Mouse (Mus musculus): ENCODE results near the gene Gm49394. TPM values are rescaled to one million over a fixed set of nuclear protein-coding genes. Genes with fewer than 3 reads are reported as not detected.

The Gm49394 gene
- total and polyA plus RNA-seq, 3 experiments: not detected

Other genes with a start within 250 kb of the Gm49394 start
- not detected in 2 replicates for gene Syt8, start 235.1 kb downstream of the Gm49394 start, total RNA-seq (2012; rRNA removed)
- not detected in 2 replicates for gene Syt8, start 235.1 kb downstream of the Gm49394 start, total RNA-seq (2014; rRNA removed)
- not detected in 2 replicates for gene Syt8, start 235.1 kb downstream of the Gm49394 start, polyA plus RNA-seq (2012; ENCODE audit: insufficient read length, low read depth)
- 35.0 and 50.1 TPM in 2 replicates for gene Tnni2, start 228.1 kb downstream of the Gm49394 start, total RNA-seq (2012; rRNA removed)
- gene Tnni2, start 228.1 kb downstream of the Gm49394 start, total RNA-seq (2014; rRNA removed): 74.0 and 77.4 TPM in 2 replicates
- gene Tnni2, start 228.1 kb downstream of the Gm49394 start, polyA plus RNA-seq (2012; ENCODE audit: insufficient read length, low read depth): 88.1 and 154 TPM in 2 replicates
- gene Lsp1, start 209.1 kb downstream of the Gm49394 start, total RNA-seq (2012; rRNA removed): 314 and 364 TPM in 2 replicates
- 367 and 377 TPM in 2 replicates for gene Lsp1, start 209.1 kb downstream of the Gm49394 start, total RNA-seq (2014; rRNA removed)
- gene Lsp1, start 209.1 kb downstream of the Gm49394 start, polyA plus RNA-seq (2012; ENCODE audit: insufficient read length, low read depth): 715 and 732 TPM in 2 replicates
- gene Tnnt3, start 171.1 kb downstream of the Gm49394 start, total RNA-seq (2012; rRNA removed): 1.5 and 3.1 TPM in 2 replicates
- gene Tnnt3, start 171.1 kb downstream of the Gm49394 start, total RNA-seq (2014; rRNA removed): 3.3 and 4.1 TPM in 2 replicates
- gene Tnnt3, start 171.1 kb downstream of the Gm49394 start, polyA plus RNA-seq (2012; ENCODE audit: insufficient read length, low read depth): 13.3 and 16.9 TPM in 2 replicates
- gene Mrpl23, start 137.3 kb downstream of the Gm49394 start, total RNA-seq (2012; rRNA removed): 58.9 and 71.2 TPM in 2 replicates
- 60.7 and 70.8 TPM in 2 replicates for gene Mrpl23, start 137.3 kb downstream of the Gm49394 start, total RNA-seq (2014; rRNA removed)
- gene Mrpl23, start 137.3 kb downstream of the Gm49394 start, polyA plus RNA-seq (2012; ENCODE audit: insufficient read length, low read depth): 7.5 and 8.3 TPM in 2 replicates
- not detected in 2 replicates for gene Igf2, start 3.1 kb downstream of the Gm49394 start, total RNA-seq (2012; rRNA removed)
- not detected in 2 replicates for gene Igf2, start 3.1 kb downstream of the Gm49394 start, total RNA-seq (2014; rRNA removed)
- 0.44 TPM in 1 of 2 replicates, not detected in the other for gene Igf2, start 3.1 kb downstream of the Gm49394 start, polyA plus RNA-seq (2012; ENCODE audit: insufficient read length, low read depth)
- gene Ins2, start 73.4 kb upstream of the Gm49394 start, total RNA-seq (2012; rRNA removed): not detected in 2 replicates
- gene Ins2, start 73.4 kb upstream of the Gm49394 start, total RNA-seq (2014; rRNA removed): not detected in 2 replicates
- not detected in 2 replicates for gene Ins2, start 73.4 kb upstream of the Gm49394 start, polyA plus RNA-seq (2012; ENCODE audit: insufficient read length, low read depth)

All from CH12.LX (cell line).